Mouse (Mus musculus): ENCODE results near the gene Zfp872.

- TF ChIP-seq CTCF (IDR thresholded peaks at IDR 0.05; ENCODE audit: borderline replicate concordance, insufficient read depth, low read depth, low read length) (no peak), POLR2A (IDR thresholded peaks at IDR 0.05; ENCODE audit: borderline replicate concordance, insufficient read depth, low read length) (no peak)
These were observed 43.5 kb upstream of the Zfp872 start for GRCm38 (mm10) chr9:22144304-22144965.
